Comparison of ENCODE assay signal across 24 mouse cellular contexts in the genomic region with DNA sequence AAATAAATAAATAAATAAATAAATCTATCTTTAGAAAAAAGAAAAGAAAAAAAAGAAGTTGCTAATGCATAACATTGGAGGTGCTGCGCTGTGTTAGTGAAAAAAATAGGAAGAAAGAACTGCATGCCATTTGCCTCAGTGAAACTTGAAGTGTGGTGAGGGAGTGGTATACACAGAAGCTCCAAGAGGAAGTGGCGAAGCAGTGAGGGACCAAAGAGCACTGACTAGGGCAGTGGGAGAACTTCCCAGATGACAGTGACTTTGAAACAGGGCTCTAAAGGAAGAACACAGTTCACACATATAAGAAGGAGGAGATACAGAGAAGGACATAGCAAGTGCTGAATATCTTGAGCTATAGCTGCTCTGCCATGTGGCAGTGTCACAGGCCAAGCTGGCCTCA. TPM values are rescaled to one million over a fixed set of nuclear protein-coding genes. Genes with fewer than 3 reads are reported as not detected.
DNase-seq lines count a peak whose midpoint lies in the region; ATAC-seq and TF ChIP-seq lines count a peak whose summit lies in the region.
"Had no signal": no experiment of that assay in that cellular context is flagged by ENCODE, and none has a peak within 500 bp of the region (broad histone marks: within the 10 kb centered on the region; RNA-seq: fewer than 3 reads in every experiment).

No protein-coding gene starts in this region.

- dilution Hi-C loops in CH12.LX (cut with MboI; ENCODE audit: extremely low pct_ligation_motif_present, extremely low pct_unique_long_range_greater_than_20kb, low sequenced_read_pairs) = no loop called here

- TF ChIP-seq POLR2A in CH12.LX (IDR thresholded peaks at IDR 0.05; ENCODE audit: low read depth, low read length) (no peak), MEL (IDR thresholded peaks at IDR 0.05; ENCODE audit: control insufficient read depth in 1 of 2, insufficient read depth in 1 of 2, low read depth in 1 of 2, low read length in 2 of 2, poor library complexity in 1 of 2) (no peak)
- no peak for TF ChIP-seq POLR2A in kidney, adult 2 months (IDR thresholded peaks at IDR 0.05; ENCODE audit: low read depth, low read length)

- peak; percentile 50 to 53; a peak in 3 of 4 replicates for ATAC-seq in hematopoietic stem cell, adult 5-6 weeks (replicated peaks in 1 of 2; ENCODE audit: insufficient read depth in 1 of 2, low FRiP score in 2 of 2, low TSS enrichment in 1 of 2, low read depth in 1 of 2, poor library complexity in 2 of 2, severe bottlenecking in 2 of 2)
- ATAC-seq in monocyte, adult 5-6 weeks (replicated peaks; ENCODE audit: insufficient number of reproducible peaks, low FRiP score, low TSS enrichment, poor library complexity, severe bottlenecking) = peak; percentile 86
- no peak for ATAC-seq in intestine, embryonic 16.5 days
- ATAC-seq: forebrain, embryonic 16.5 days; intestine, postnatal 0 days; liver, embryonic 12.5 days; liver, postnatal 0 days had no signal

- no peaks in the 10 kb centered on the region; the same call in 1 of the 2 replicates for H3K79me2 ChIP-seq in CH12.LX (replicated peaks; ENCODE audit: control insufficient read depth, extremely low read depth, insufficient read depth, poor library complexity, severe bottlenecking)
- H3K79me2 ChIP-seq in MEL (ENCODE audit: control insufficient read depth, insufficient read depth, low read length, poor library complexity) = no peaks in the 10 kb centered on the region

- H3K27me3 ChIP-seq in CH12.LX (replicated peaks) (no peaks in the 10 kb centered on the region), MEL (ENCODE audit: control insufficient read depth in 1 of 2, insufficient read depth in 2 of 2, low read length in 2 of 2) (no peaks in the 10 kb centered on the region)
- H3K27me3 ChIP-seq in kidney, adult 2 months (replicated peaks; ENCODE audit: control insufficient read depth, insufficient read depth, low read length) = no peaks in the 10 kb centered on the region
- no peaks in the 10 kb centered on the region for H3K27me3 ChIP-seq in intestine, embryonic 16.5 days (replicated peaks; ENCODE audit: control insufficient read depth, insufficient read depth, low read length)
- H3K27me3 ChIP-seq: heart, embryonic 15.5 days; hindbrain, embryonic 13.5 days; liver, embryonic 12.5 days; neural tube, embryonic 15.5 days had no signal

- WGBS in kidney, adult 2 months = 90% methylated on average over 2 of the region's 2 CpGs
- WGBS in intestine, embryonic 16.5 days = 96% methylated on average over 2 of the region's 2 CpGs

- TF ChIP-seq EP300 in CH12.LX (IDR thresholded peaks at IDR 0.05; ENCODE audit: low read length) = 0 out of 2 replicates have a peak, but pooled peaks have one; percentile 11
- TF ChIP-seq EP300 in MEL (IDR thresholded peaks at IDR 0.05; ENCODE audit: low read depth in 1 of 2, low read length in 2 of 2) = no peak

- peaks cover 4 to 31% of the 10 kb centered on the region in 2 experiments for H3K4me1 ChIP-seq in CH12.LX (ENCODE audit: control insufficient read depth in 1 of 2, insufficient read depth in 2 of 2)
- peaks cover 20 to 40% of the 10 kb centered on the region in 2 experiments for H3K4me1 ChIP-seq in MEL (ENCODE audit: control insufficient read depth in 1 of 2, insufficient read depth in 2 of 2, low read length in 2 of 2)
- H3K4me1 ChIP-seq in kidney, adult 2 months (ENCODE audit: control insufficient read depth, insufficient read depth, low read length) = peaks cover 3% of the 10 kb centered on the region; the same call in 1 of the 2 replicates
- no peaks in the 10 kb centered on the region for H3K4me1 ChIP-seq in intestine, embryonic 16.5 days (ENCODE audit: control insufficient read depth, insufficient read depth, low read length)

- TF ChIP-seq CTCF in CH12.LX (conservative IDR thresholded peaks at IDR 0.05 in 1 of 2, IDR thresholded peaks at IDR 0.05 in 1 of 2; ENCODE audit: low read depth in 2 of 2, low read length in 2 of 2) = no peak
- no peak for TF ChIP-seq CTCF in MEL (IDR thresholded peaks at IDR 0.05 in 2 of 3, conservative IDR thresholded peaks at IDR 0.05 in 1 of 3; ENCODE audit: control insufficient read depth in 1 of 3, insufficient read depth in 1 of 3, low read depth in 2 of 3, low read length in 3 of 3, poor library complexity in 1 of 3, severe bottlenecking in 1 of 3)
- no peak for TF ChIP-seq CTCF in kidney, adult 2 months (conservative IDR thresholded peaks at IDR 0.05; ENCODE audit: insufficient read depth, insufficient read length, low read depth, low read length)

- no peak overlapping the region for H3K9ac ChIP-seq in CH12.LX (ENCODE audit: insufficient read depth, low read depth)
- no peak overlapping the region; the same call in 1 of the 2 replicates for H3K9ac ChIP-seq in MEL (ENCODE audit: control insufficient read depth, low read depth, low read length, poor library complexity, severe bottlenecking)
- no peak overlapping the region for H3K9ac ChIP-seq in intestine, embryonic 16.5 days (ENCODE audit: low read depth, low read length)
- H3K9ac ChIP-seq: heart, embryonic 15.5 days; hindbrain, embryonic 13.5 days; liver, embryonic 12.5 days; liver, postnatal 0 days; neural tube, embryonic 15.5 days had no signal

- H3K36me3 ChIP-seq in CH12.LX (replicated peaks in 1 of 2; ENCODE audit: control insufficient read depth in 1 of 2, insufficient read depth in 1 of 2, low read length in 1 of 2) (peaks cover 3 to 12% of the 10 kb centered on the region in 2 experiments), MEL (ENCODE audit: control insufficient read depth in 1 of 2, insufficient read depth in 2 of 2, low read length in 2 of 2) (peaks cover 0 to 36% of the 10 kb centered on the region in 2 experiments; a peak in 3 of 4 replicates)
- H3K36me3 ChIP-seq in kidney, adult 2 months (ENCODE audit: control insufficient read depth, insufficient read depth, low read length) = no peaks in the 10 kb centered on the region
- H3K36me3 ChIP-seq in intestine, embryonic 16.5 days (ENCODE audit: control insufficient read depth, insufficient read depth, low read length) = no peaks in the 10 kb centered on the region
- H3K36me3 ChIP-seq: liver, embryonic 12.5 days; neural tube, embryonic 15.5 days had no signal

- H3K4me2 ChIP-seq in CH12.LX (ENCODE audit: insufficient read depth, low read depth, poor library complexity, severe bottlenecking) = no peak overlapping the region
- H3K4me2 ChIP-seq in intestine, embryonic 16.5 days (ENCODE audit: low read depth, low read length) = no peak overlapping the region
- H3K4me2 ChIP-seq: heart, embryonic 15.5 days; hindbrain, embryonic 13.5 days; liver, embryonic 12.5 days; neural tube, embryonic 15.5 days had no signal

- in situ Hi-C loops in CH12.LX (cut with MboI; ENCODE audit: low pct_ligation_motif_present, low pct_unique_long_range_greater_than_20kb, low sequenced_read_pairs) = loop anchor here (5.0 to 25.0 kb wide), 2 partner anchors 92 to 347 kb away; no protein-coding TSS in a partner anchor

- DNase-seq in CH12.LX (ENCODE audit: extremely low read depth) (no peak), MEL (ENCODE audit: low read depth, low spot score) (peak; percentile 47)
- DNase-seq in kidney, adult 2 months = no peak
- DNase-seq in kidney, postnatal 10 days = no peak
- DNase-seq: adrenal gland, adult 8-10 months; B cell, adult 2 months; cerebellum, adult 18-20 months; cerebellum, postnatal 10 days; kidney, postnatal 25 days; left cerebral cortex, postnatal 4 days; liver, postnatal 0 days; lung, postnatal 10 days; midbrain, embryonic 14.5 days; right cerebral cortex, adult 18-20 months had no signal

- no peak overlapping the region for H3K4me3 ChIP-seq in CH12.LX (replicated peaks in 1 of 3; ENCODE audit: low read depth in 2 of 3, low read length in 2 of 3, poor library complexity in 1 of 3)
- no peak overlapping the region for H3K4me3 ChIP-seq in MEL (ENCODE audit: control insufficient read depth in 1 of 2, insufficient read depth in 1 of 2, low read depth in 2 of 2, low read length in 2 of 2)
- no peak overlapping the region for H3K4me3 ChIP-seq in kidney, adult 2 months (ENCODE audit: insufficient read depth, low read depth, low read length)
- H3K4me3 ChIP-seq in intestine, embryonic 16.5 days (ENCODE audit: low read length) = no peak overlapping the region
- H3K4me3 ChIP-seq: erythroblast, embryonic 14.5 days; heart, embryonic 15.5 days; hindbrain, embryonic 13.5 days; liver, embryonic 12.5 days; neural tube, embryonic 15.5 days had no signal

- H3K27ac ChIP-seq in CH12.LX (ENCODE audit: insufficient read depth, low read depth) (no peak overlapping the region), MEL (ENCODE audit: control insufficient read depth, low read depth, low read length) (peak overlapping the region; percentile 61)
- no peak overlapping the region for H3K27ac ChIP-seq in kidney, adult 2 months (ENCODE audit: insufficient read depth, low read depth, low read length)
- H3K27ac ChIP-seq in intestine, embryonic 16.5 days (ENCODE audit: low read length) = no peak overlapping the region
- H3K27ac ChIP-seq: heart, embryonic 15.5 days; hindbrain, embryonic 13.5 days; liver, embryonic 12.5 days; neural tube, embryonic 15.5 days had no signal

- TF ChIP-seq RAD21 in CH12.LX (IDR thresholded peaks at IDR 0.05; ENCODE audit: low read depth, low read length) (no peak), MEL (IDR thresholded peaks at IDR 0.05; ENCODE audit: low read depth, low read length) (no peak)

- H3K9me3 ChIP-seq in CH12.LX (replicated peaks; ENCODE audit: low read length) (no peaks in the 10 kb centered on the region), MEL (replicated peaks; ENCODE audit: insufficient read depth, low read length) (no peaks in the 10 kb centered on the region)
- no peaks in the 10 kb centered on the region for H3K9me3 ChIP-seq in intestine, embryonic 16.5 days (ENCODE audit: control insufficient read depth, low read length)
- H3K9me3 ChIP-seq: heart, embryonic 15.5 days; hindbrain, embryonic 13.5 days; liver, embryonic 12.5 days; neural tube, embryonic 15.5 days had no signal

RNA-seq across cellular contexts. Expression of a gene that starts 34.2 kb away (rescaled TPM):
- total RNA-seq in CH12.LX (2012; rRNA removed) = 4.0 and 4.7 TPM in 2 replicates
- 3.4 and 3.8 TPM in 2 replicates for total RNA-seq in CH12.LX (2014; rRNA removed)
- 5.2 and 5.8 TPM in 2 replicates for polyA plus RNA-seq in CH12.LX (2012; ENCODE audit: insufficient read length, low read depth)
- total RNA-seq in MEL (2012; rRNA removed) = 5.1 and 6.2 TPM in 2 replicates
- 1 to 10 TPM in 1 of 2 experiments, not detected in 1; 9.2 TPM for polyA plus RNA-seq in MEL (2012; ENCODE audit: insufficient read depth in 1 of 2, insufficient read length in 2 of 2, low read depth in 1 of 2, low replicate concordance in 2 of 2, missing spikeins in 1 of 2)
- total RNA-seq in hematopoietic stem cell, adult 5-6 weeks (2017) = 4.3 and 5.2 TPM in 2 replicates
- total RNA-seq in monocyte, adult 5-6 weeks (2017) = 11.4 to 19.1 TPM (median 18.1 TPM) in 3 replicates
- polyA plus RNA-seq in kidney, adult 2 months (2012; rRNA removed) = 3.9 and 4.3 TPM in 2 replicates
- polyA plus RNA-seq in intestine, embryonic 16.5 days (2015; fragmentation: Nextera tagmentation; extraction: Ambion mirVana) = 17.1 and 17.9 TPM in 2 replicates

RNA-seq across cellular contexts. Expression of a gene that starts 36.8 kb away (rescaled TPM):
- total RNA-seq in CH12.LX (2012; rRNA removed) = not detected in 2 replicates
- total RNA-seq in CH12.LX (2014; rRNA removed) = 0.07 TPM in 1 of 2 replicates, not detected in the other
- polyA plus RNA-seq in CH12.LX (2012; ENCODE audit: insufficient read length, low read depth) = not detected in 2 replicates
- 16.8 and 20.2 TPM in 2 replicates for total RNA-seq in MEL (2012; rRNA removed)
- polyA plus RNA-seq in MEL (2012; ENCODE audit: insufficient read depth in 1 of 2, insufficient read length in 2 of 2, low read depth in 1 of 2, low replicate concordance in 2 of 2, missing spikeins in 1 of 2) = 10 to 100 TPM in 1 of 2 experiments, not detected in 1; 20.6 TPM
- total RNA-seq in hematopoietic stem cell, adult 5-6 weeks (2017) = not detected in 2 replicates
- total RNA-seq in monocyte, adult 5-6 weeks (2017) = 0.64 to 1.6 TPM (median 1.4 TPM) in 3 replicates
- polyA plus RNA-seq in kidney, adult 2 months (2012; rRNA removed) = 3.3 and 4.1 TPM in 2 replicates
- polyA plus RNA-seq in intestine, embryonic 16.5 days (2015; fragmentation: Nextera tagmentation; extraction: Ambion mirVana) = 2.3 and 2.6 TPM in 2 replicates
- polyA plus RNA-seq: erythroblast, embryonic 14.5 days had no signal
